Mouse (Mus musculus): Measurements from ENCODE around the gene Hand1.
"Not testable (repeated sequence)": the region's sequence is repeated elsewhere in the genome, so short reads cannot be mapped to it uniquely, and the experiment has no call there.

Gene Hand1

GRCm38 (mm10) chr11:57833296-57833977 lies 819 bp upstream of the Hand1 start:
- DNase-seq (ENCODE audit: low read depth), result no peak

GRCm38 (mm10) chr11:57831861-57832260 lies 757 bp downstream of the Hand1 start:
- no peak for DNase-seq (ENCODE audit: low read depth)

GRCm38 (mm10) chr11:57831281-57831781 lies 1.3 kb downstream of the Hand1 start:
- DNase-seq (ENCODE audit: low read depth), result no peak

GRCm38 (mm10) chr11:57829871-57830775 lies 2.5 kb downstream of the Hand1 start:
- DNase-seq (ENCODE audit: low read depth), result no peak

GRCm38 (mm10) chr11:57828955-57829870 lies 3.4 kb downstream of the Hand1 start:
- no peak for DNase-seq (ENCODE audit: low read depth)

- no peak for DNase-seq (ENCODE audit: low read depth)
These were observed 4.6 kb downstream of the Hand1 start for GRCm38 (mm10) chr11:57827915-57828545.

GRCm38 (mm10) chr11:57827048-57827914 lies 5.3 kb downstream of the Hand1 start:
- no peak for DNase-seq (ENCODE audit: low read depth)

- not testable (repeated sequence) for DNase-seq (ENCODE audit: low read depth)
These were observed 7.4 kb downstream of the Hand1 start for GRCm38 (mm10) chr11:57825234-57825633.

- DNase-seq (ENCODE audit: low read depth), result no peak
These were observed 8.9 kb downstream of the Hand1 start for GRCm38 (mm10) chr11:57823714-57824113.

- not testable (repeated sequence) for DNase-seq (ENCODE audit: low read depth)
These were observed 9.5 kb downstream of the Hand1 start for GRCm38 (mm10) chr11:57823159-57823558.

GRCm38 (mm10) chr11:57819999-57820581 lies 12.5 kb downstream of the Hand1 start:
- peak; percentile 37 for DNase-seq (ENCODE audit: low read depth)

GRCm38 (mm10) chr11:57818189-57818588 lies 14.4 kb downstream of the Hand1 start:
- no peak for DNase-seq (ENCODE audit: low read depth)

GRCm38 (mm10) chr11:57813641-57814040 lies 19.0 kb downstream of the Hand1 start:
- no peak for DNase-seq (ENCODE audit: low read depth)

GRCm38 (mm10) chr11:57812212-57812611 lies 20.4 kb downstream of the Hand1 start:
- no peak for DNase-seq (ENCODE audit: low read depth)

- no peak for DNase-seq (ENCODE audit: low read depth)
These were observed 21.6 kb downstream of the Hand1 start for GRCm38 (mm10) chr11:57811006-57811405.

GRCm38 (mm10) chr11:57809732-57810098 lies 22.9 kb downstream of the Hand1 start:
- no peak for DNase-seq (ENCODE audit: low read depth)

GRCm38 (mm10) chr11:57809017-57809731 lies 23.4 kb downstream of the Hand1 start:
- no peak for DNase-seq (ENCODE audit: low read depth)

- no peak for DNase-seq (ENCODE audit: low read depth)
These were observed 27.6 kb downstream of the Hand1 start for GRCm38 (mm10) chr11:57805047-57805446.

GRCm38 (mm10) chr11:57802511-57802870 lies 30.1 kb downstream of the Hand1 start:
- no peak for DNase-seq (ENCODE audit: low read depth)
